Mouse (Mus musculus): ENCODE measurements around the gene Poc1b. TPM values are rescaled to one million over a fixed set of nuclear protein-coding genes. Genes with fewer than 3 reads are reported as not detected.

Gene Poc1b
- total and polyA plus RNA-seq, 3 experiments, result 5.6 to 54.0 (median 17.4) TPM

DNA sequence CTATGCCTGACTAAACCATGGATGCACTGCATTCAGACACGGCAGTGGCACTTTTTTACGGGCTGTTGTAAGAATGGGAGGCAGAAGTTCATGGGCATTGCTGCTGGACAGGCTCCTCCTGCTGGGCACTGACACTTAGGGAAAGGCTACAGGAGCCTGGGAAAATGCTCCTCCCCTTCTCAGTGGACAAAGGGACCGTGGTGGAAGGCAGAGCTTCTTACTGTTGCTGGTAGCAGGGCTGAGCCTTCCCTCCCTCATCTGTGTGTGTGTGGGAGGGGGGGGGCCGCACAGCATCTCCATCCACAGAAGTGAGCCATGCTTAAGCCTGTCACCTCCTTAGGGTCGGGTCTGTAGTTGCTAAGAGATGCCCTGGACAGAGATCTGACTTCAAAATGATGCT, 24.5 kb downstream of the Poc1b start:
- DNase-seq (ENCODE audit: low spot score) (no peak), ATAC-seq (ENCODE audit: extremely low read depth, insufficient number of reproducible peaks, low FRiP score, poor library complexity, severe bottlenecking) (no peak)
- TF ChIP-seq GATA2 (IDR thresholded peaks at IDR 0.05; ENCODE audit: borderline replicate concordance, low read depth, low read length) (no peak), CTCF (IDR thresholded peaks at IDR 0.05; ENCODE audit: low read depth, low read length) (no peak), POLR2AphosphoS5 (IDR thresholded peaks at IDR 0.05; ENCODE audit: insufficient replicate concordance, low read depth, low read length) (no peak), TAL1 (conservative IDR thresholded peaks at IDR 0.05; ENCODE audit: low read depth, low read length) (no peak), GATA1 (IDR thresholded peaks at IDR 0.05; ENCODE audit: borderline replicate concordance, low read length) (no peak)
- Histone ChIP-seq H3K4me1 (ENCODE audit: insufficient read depth, low read depth, low read length) (no peaks in the 10 kb centered on the region), H3K9me3 (replicated peaks) (no peaks in the 10 kb centered on the region), H3K36me3 (replicated peaks) (peaks cover 49% of the 10 kb centered on the region), H3K4me3 (ENCODE audit: low read depth, low read length) (no peak overlapping the region), H3K27me3 (ENCODE audit: insufficient read depth, low read length) (no peaks in the 10 kb centered on the region)

DNA sequence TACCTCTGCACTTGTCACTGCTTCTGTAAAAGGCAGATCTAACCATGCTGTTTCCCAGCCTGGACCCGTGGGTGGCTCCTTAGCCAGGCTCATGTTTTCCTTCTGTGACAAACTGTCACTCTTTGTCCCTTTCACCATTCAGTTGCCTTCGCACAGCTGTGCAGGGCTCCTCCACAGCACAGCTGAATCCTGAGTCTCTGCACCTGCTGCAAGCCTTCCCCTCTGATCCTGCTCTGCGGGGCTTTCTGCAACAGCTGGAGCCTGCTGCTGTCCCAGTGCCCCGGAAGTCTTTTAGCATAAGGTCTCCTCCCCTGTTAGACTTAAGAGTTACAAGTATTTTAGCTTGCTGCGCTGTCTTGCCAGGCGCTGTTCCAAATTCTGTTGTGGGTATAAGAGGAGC, 25.4 kb downstream of the Poc1b start:
- no peak for DNase-seq (ENCODE audit: low spot score)

DNA sequence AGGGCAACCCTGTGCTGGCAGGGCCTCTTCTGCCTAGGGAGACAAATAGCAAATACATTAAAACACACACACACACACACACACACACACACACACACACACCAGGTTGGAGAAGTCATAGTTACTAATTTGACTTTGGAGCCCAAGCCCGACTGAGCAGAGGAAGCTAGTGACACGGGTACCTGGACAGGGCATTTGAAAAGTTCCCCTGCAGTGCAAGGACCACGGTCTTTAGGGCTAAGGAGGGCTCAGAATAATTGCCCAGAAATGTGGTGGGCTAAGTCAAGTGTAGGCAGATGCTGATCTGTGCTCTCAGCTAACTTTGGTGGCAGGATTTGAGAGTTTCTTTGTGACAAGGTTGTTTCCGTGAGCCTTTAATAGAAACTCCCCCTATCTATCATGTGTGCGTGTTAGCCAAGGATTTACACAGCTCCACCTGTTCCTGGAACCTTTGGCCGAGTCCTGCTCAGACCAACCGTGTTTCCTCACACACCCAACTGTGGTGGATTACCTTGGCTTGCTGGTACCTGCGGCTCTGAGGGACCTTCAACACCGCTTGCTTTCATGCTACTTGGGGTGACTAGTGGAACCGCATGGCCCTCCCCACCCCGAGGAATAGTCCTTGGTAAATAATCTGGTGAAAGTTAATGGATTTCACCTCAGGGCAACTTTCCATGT, 25.9 kb downstream of the Poc1b start:
- no peaks in the 10 kb centered on the region for H3K4me1 ChIP-seq (ENCODE audit: insufficient read depth, low read depth, low read length)
- ATAC-seq (ENCODE audit: extremely low read depth, insufficient number of reproducible peaks, low FRiP score, poor library complexity, severe bottlenecking), result no peak

More for the DNA sequence above, 25.4 kb downstream of the Poc1b start:
- H3K27me3 ChIP-seq (ENCODE audit: insufficient read depth, low read length), result no peaks in the 10 kb centered on the region
- H3K4me1 ChIP-seq (ENCODE audit: insufficient read depth, low read depth, low read length), result no peaks in the 10 kb centered on the region
- TF ChIP-seq GATA1 (IDR thresholded peaks at IDR 0.05; ENCODE audit: borderline replicate concordance, low read length) (no peak), CTCF (IDR thresholded peaks at IDR 0.05; ENCODE audit: low read depth, low read length) (no peak), GATA2 (IDR thresholded peaks at IDR 0.05; ENCODE audit: borderline replicate concordance, low read depth, low read length) (no peak), TAL1 (conservative IDR thresholded peaks at IDR 0.05; ENCODE audit: low read depth, low read length) (no peak), POLR2AphosphoS5 (IDR thresholded peaks at IDR 0.05; ENCODE audit: insufficient replicate concordance, low read depth, low read length) (no peak)
- no peak for ATAC-seq (ENCODE audit: extremely low read depth, insufficient number of reproducible peaks, low FRiP score, poor library complexity, severe bottlenecking)
- no peaks in the 10 kb centered on the region for H3K9me3 ChIP-seq (replicated peaks)
- peaks cover 43% of the 10 kb centered on the region for H3K36me3 ChIP-seq (replicated peaks)
- no peak overlapping the region for H3K4me3 ChIP-seq (ENCODE audit: low read depth, low read length)

GRCm38 (mm10) chr10:99133321-99133875, 26.6 kb downstream of the Poc1b start:
- TF ChIP-seq TAL1 (conservative IDR thresholded peaks at IDR 0.05; ENCODE audit: low read depth, low read length) (no peak), GATA1 (IDR thresholded peaks at IDR 0.05; ENCODE audit: borderline replicate concordance, low read length) (no peak), CTCF (IDR thresholded peaks at IDR 0.05; ENCODE audit: low read depth, low read length) (no peak), POLR2AphosphoS5 (IDR thresholded peaks at IDR 0.05; ENCODE audit: insufficient replicate concordance, low read depth, low read length) (no peak), GATA2 (IDR thresholded peaks at IDR 0.05; ENCODE audit: borderline replicate concordance, low read depth, low read length) (no peak)
- Histone ChIP-seq H3K4me3 (ENCODE audit: low read depth, low read length) (no peak overlapping the region), H3K9me3 (replicated peaks) (no peaks in the 10 kb centered on the region), H3K27me3 (ENCODE audit: insufficient read depth, low read length) (no peaks in the 10 kb centered on the region), H3K4me1 (ENCODE audit: insufficient read depth, low read depth, low read length) (no peaks in the 10 kb centered on the region), H3K36me3 (replicated peaks) (peaks cover 34% of the 10 kb centered on the region)
- ATAC-seq (ENCODE audit: extremely low read depth, insufficient number of reproducible peaks, low FRiP score, poor library complexity, severe bottlenecking), result no peak
- no peak for DNase-seq (ENCODE audit: low spot score)

More for the DNA sequence above, 25.9 kb downstream of the Poc1b start:
- TF ChIP-seq TAL1 (conservative IDR thresholded peaks at IDR 0.05; ENCODE audit: low read depth, low read length) (no peak), GATA1 (IDR thresholded peaks at IDR 0.05; ENCODE audit: borderline replicate concordance, low read length) (no peak), CTCF (IDR thresholded peaks at IDR 0.05; ENCODE audit: low read depth, low read length) (no peak), GATA2 (IDR thresholded peaks at IDR 0.05; ENCODE audit: borderline replicate concordance, low read depth, low read length) (no peak), POLR2AphosphoS5 (IDR thresholded peaks at IDR 0.05; ENCODE audit: insufficient replicate concordance, low read depth, low read length) (no peak)
- Histone ChIP-seq H3K9me3 (replicated peaks) (no peaks in the 10 kb centered on the region), H3K36me3 (replicated peaks) (peaks cover 39% of the 10 kb centered on the region), H3K4me3 (ENCODE audit: low read depth, low read length) (no peak overlapping the region), H3K27me3 (ENCODE audit: insufficient read depth, low read length) (no peaks in the 10 kb centered on the region)
- DNase-seq (ENCODE audit: low spot score), result no peak

DNA sequence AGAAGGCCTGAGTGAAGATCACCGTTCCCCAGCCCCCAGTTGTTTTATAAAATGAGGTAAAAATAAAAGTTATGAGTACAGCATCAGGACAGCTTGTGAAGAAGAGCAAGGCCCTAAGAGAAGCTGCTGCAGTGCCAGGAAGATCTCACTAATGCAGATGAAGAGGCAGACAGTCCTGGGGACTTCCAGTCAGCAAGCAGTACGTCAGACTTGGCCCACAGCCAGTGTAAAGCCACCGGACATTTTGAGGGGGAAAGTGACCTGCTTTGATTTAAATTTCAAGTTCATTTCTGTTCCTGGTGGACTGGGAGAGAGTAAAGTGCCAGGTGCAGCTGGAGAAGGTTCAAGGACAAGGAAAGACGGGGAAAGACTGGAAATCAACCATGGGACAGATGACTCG, 29.5 kb downstream of the Poc1b start:
- ATAC-seq (ENCODE audit: extremely low read depth, insufficient number of reproducible peaks, low FRiP score, poor library complexity, severe bottlenecking), result no peak
- H3K4me1 ChIP-seq (ENCODE audit: insufficient read depth, low read depth, low read length), result no peaks in the 10 kb centered on the region
- TF ChIP-seq GATA2 (IDR thresholded peaks at IDR 0.05; ENCODE audit: borderline replicate concordance, low read depth, low read length), result no peak
- H3K4me3 ChIP-seq (ENCODE audit: low read depth, low read length), result no peak overlapping the region
- no peaks in the 10 kb centered on the region for H3K27me3 ChIP-seq (ENCODE audit: insufficient read depth, low read length)
- DNase-seq (ENCODE audit: low spot score), result no peak
- H3K9me3 ChIP-seq (replicated peaks), result no peaks in the 10 kb centered on the region
- H3K36me3 ChIP-seq (replicated peaks), result peaks cover 17% of the 10 kb centered on the region

- H3K36me3 ChIP-seq (replicated peaks), result peaks cover 14% of the 10 kb centered on the region
- TF ChIP-seq GATA2 (IDR thresholded peaks at IDR 0.05; ENCODE audit: borderline replicate concordance, low read depth, low read length) (no peak), POLR2AphosphoS5 (IDR thresholded peaks at IDR 0.05; ENCODE audit: insufficient replicate concordance, low read depth, low read length) (no peak), CTCF (IDR thresholded peaks at IDR 0.05; ENCODE audit: low read depth, low read length) (no peak), GATA1 (IDR thresholded peaks at IDR 0.05; ENCODE audit: borderline replicate concordance, low read length) (no peak)
- no peaks in the 10 kb centered on the region for H3K9me3 ChIP-seq (replicated peaks)
- DNase-seq (ENCODE audit: low spot score), result no peak
- no peaks in the 10 kb centered on the region for H3K4me1 ChIP-seq (ENCODE audit: insufficient read depth, low read depth, low read length)
- H3K4me3 ChIP-seq (ENCODE audit: low read depth, low read length), result no peak overlapping the region
- no peaks in the 10 kb centered on the region for H3K27me3 ChIP-seq (ENCODE audit: insufficient read depth, low read length)
- ATAC-seq (ENCODE audit: extremely low read depth, insufficient number of reproducible peaks, low FRiP score, poor library complexity, severe bottlenecking), result no peak
These were observed 38.8 kb downstream of the Poc1b start for GRCm38 (mm10) chr10:99145611-99146010.

Measured in G1E (cell line).